Mouse (Mus musculus): ENCODE results near the gene Dpp7.

DNA sequence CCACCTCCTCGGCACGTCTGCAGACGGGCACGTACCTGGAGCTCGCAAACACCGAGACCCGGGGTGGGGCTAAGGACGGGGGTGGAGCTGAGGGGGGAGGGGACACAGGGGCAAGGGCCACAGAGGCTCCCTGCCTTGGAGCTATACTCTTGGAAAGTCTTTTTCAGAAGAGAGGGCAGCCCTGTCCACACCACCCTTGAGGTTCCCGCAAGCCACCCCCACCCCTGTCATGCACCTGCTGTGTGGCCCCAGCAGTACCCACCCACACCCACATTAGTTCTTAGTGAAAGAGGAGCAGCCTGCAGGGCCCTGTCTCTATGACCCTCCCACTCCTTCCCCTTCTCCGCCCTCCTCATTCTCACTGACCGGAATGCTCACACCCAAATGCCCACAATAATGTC, 44.7 kb downstream of the Dpp7 start:
- TF ChIP-seq CHD2 (IDR thresholded peaks at IDR 0.05; ENCODE audit: low read depth, low read length) = no peak
- no peak for TF ChIP-seq HCFC1 (IDR thresholded peaks at IDR 0.05; ENCODE audit: borderline replicate concordance, insufficient read depth, low read length)
- no peak for TF ChIP-seq ZC3H11A (IDR thresholded peaks at IDR 0.05; ENCODE audit: borderline replicate concordance, low read depth, low read length)
- no peak for TF ChIP-seq MAFK (IDR thresholded peaks at IDR 0.05; ENCODE audit: insufficient read depth, low read depth, low read length)
- no peak for TF ChIP-seq ZNF384 (IDR thresholded peaks at IDR 0.05; ENCODE audit: low read depth, low read length)

All from ES-E14 (cell line).